Mouse (Mus musculus) heart, adult 2 months (tissue): ENCODE measurements around the gene Timm10. TPM values are rescaled to one million over a fixed set of nuclear protein-coding genes. Genes with fewer than 3 reads are reported as not detected.
A peak's percentile ranks its signal among the peaks of the same experiment; 100 is the strongest.

Experiments
- DNase-seq, 2 experiments: peaks; one replicate each; pipeline ENCODE4 v3.0.0; 2021
- H3K27ac ChIP-seq: fragments of 200-600 bp; 2 replicates; pipeline ENCODE4 v1.8.1; 2022
- H3K27me3 ChIP-seq: fragments of 200-500 bp; 2 replicates; pipeline ENCODE4 v1.6.1; 2012; ENCODE audit warnings: mild to moderate bottlenecking, low read length, inconsistent platforms, mixed read lengths; ENCODE audit not compliant: control insufficient read depth, insufficient read depth
- H3K36me3 ChIP-seq: fragments of 200-500 bp; 2 replicates; pipeline ENCODE4 v1.6.1; 2012; ENCODE audit warnings: low read length, inconsistent platforms; ENCODE audit not compliant: control insufficient read depth, insufficient read depth
- H3K4me1 ChIP-seq: fragments of 200-500 bp; 2 replicates; pipeline ENCODE4 v1.6.1; 2011; ENCODE audit warnings: low read length; ENCODE audit not compliant: control insufficient read depth, insufficient read depth
- H3K4me3 ChIP-seq: fragments of 200-600 bp; 2 replicates; pipeline ENCODE4 v1.8.1; 2022
- H3K79me2 ChIP-seq: fragments of 200-500 bp; replicated peaks from 2 replicates; pipeline ENCODE4 v1.6.1; 2012; ENCODE audit warnings: mild to moderate bottlenecking, inconsistent platforms, low read length, moderate library complexity, mixed read lengths; ENCODE audit not compliant: control insufficient read depth, insufficient read depth
- H3K9ac ChIP-seq: fragments of 200-500 bp; 2 replicates; pipeline ENCODE4 v1.6.1; 2012; ENCODE audit warnings: low read depth, mild to moderate bottlenecking, control low read depth, inconsistent platforms, low read length, mixed read lengths
- CTCF ChIP-seq: fragments of 200-600 bp; IDR thresholded peaks from 2 replicates; pipeline ENCODE4 v1.8.1; 2022; ENCODE audit warnings: antibody characterized with exemption, mild to moderate bottlenecking, moderate library complexity
- EP300 ChIP-seq: fragments of 200-500 bp; IDR thresholded peaks from 2 replicates; pipeline ENCODE4 v1.6.1; 2011; ENCODE audit warnings: low read depth, low read length, control low read depth; ENCODE audit not compliant: insufficient read depth
- POLR2A ChIP-seq: fragments of 200-500 bp; IDR thresholded peaks from 2 replicates; pipeline ENCODE4 v1.6.1; 2011; ENCODE audit warnings: mild to moderate bottlenecking, low read depth, low read length, control low read depth; ENCODE audit not compliant: insufficient read depth
- WGBS: fragments of 180-500 bp; shearing (Covaris S2); methylation state at CpG from one replicate; pipeline ENCODE4 v1.1.7; 2018; 5-methylcytosine and 5-hydroxymethylcytosine counted together
- intact Hi-C: fragments of 180-260 bp; cut with DNase I; formaldehyde crosslinking; loops from one replicate; pipeline ENCODE4 v1.15.1; 2025
- polyA plus RNA-seq: library from polyadenylated mRNA; depleted of rRNA; stranded (reverse); fragments of >200 nt; gene quantifications from 2 replicates; pipeline ENCODE4 v1.2.3, GENCODE M21; 2012
- total RNA-seq, 2 experiments: library from RNA; stranded (reverse); gene quantifications; 2 replicates each; pipeline ENCODE4 v1.2.3; 2021

Gene Timm10
- total and polyA plus RNA-seq, 3 experiments = 106 to 129 (median 123) TPM

- no peak for DNase-seq
- H3K27me3 ChIP-seq = no peaks in the 10 kb centered on the region
- H3K79me2 ChIP-seq = no peaks in the 10 kb centered on the region
- intact Hi-C loops = no loop called here
- WGBS = 60% methylated on average over 3 of the region's 3 CpGs
- H3K4me3 ChIP-seq = no peak overlapping the region
- 0 out of 2 replicates have a peak, but pooled peaks cover 2% of the 10 kb centered on the region for H3K36me3 ChIP-seq
- no peak overlapping the region for H3K9ac ChIP-seq
- TF ChIP-seq POLR2A (no peak), EP300 (no peak), CTCF (no peak)
- no peak overlapping the region for H3K27ac ChIP-seq
- H3K4me1 ChIP-seq = peaks cover 1% of the 10 kb centered on the region
These were observed 38.5 kb upstream of the Timm10 start for GRCm38 (mm10) chr2:84788316-84788715.

DNA sequence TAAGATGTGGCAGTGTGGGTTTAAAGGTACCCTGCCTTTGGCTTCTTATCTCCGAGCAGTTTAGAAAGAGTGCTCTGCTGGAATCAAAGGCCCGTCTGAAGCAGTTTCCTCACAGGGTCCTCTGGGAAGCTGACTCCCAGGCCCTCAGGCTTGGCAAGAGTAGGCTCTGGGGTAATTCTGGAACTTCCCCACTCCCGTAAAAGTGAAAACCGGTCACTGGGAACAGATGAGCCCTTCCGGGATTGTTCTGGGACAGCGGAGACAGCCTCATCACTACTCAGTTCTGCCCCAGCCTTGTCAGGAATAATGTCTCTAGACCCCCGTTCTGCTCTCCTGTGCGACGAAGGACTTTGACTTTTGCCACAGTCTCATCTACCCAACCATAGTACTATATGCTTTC lies 36.4 kb upstream of the Timm10 start:
- peak overlapping the region; percentile 49 for H3K27ac ChIP-seq

DNA sequence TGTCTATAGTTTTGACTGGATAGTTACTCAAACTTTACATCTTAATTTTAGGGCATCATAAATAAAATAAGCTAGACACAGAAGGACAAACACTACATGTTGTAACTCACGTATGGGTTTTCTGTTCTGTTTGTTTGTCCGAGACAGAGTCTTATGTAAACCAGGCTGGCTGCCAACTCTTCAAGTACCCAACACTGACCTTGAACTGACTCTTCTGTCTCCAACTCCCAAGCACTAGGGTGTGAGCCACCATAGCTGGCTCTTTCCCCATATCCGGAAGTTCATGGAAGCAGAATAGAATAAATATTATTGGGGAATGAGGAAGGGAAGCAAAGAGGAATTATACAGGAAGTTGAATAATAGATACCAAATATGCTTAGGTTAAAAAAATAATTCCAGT lies 34.3 kb upstream of the Timm10 start:
- TF ChIP-seq POLR2A = no peak
- no peak for TF ChIP-seq CTCF
- no peak for TF ChIP-seq EP300
- H3K27me3 ChIP-seq = no peaks in the 10 kb centered on the region
- WGBS = 43% methylated on average over 3 of the region's 3 CpGs
- no peaks in the 10 kb centered on the region for H3K36me3 ChIP-seq
- peak in 1 of 2 experiments; percentile 49 for DNase-seq
- H3K4me1 ChIP-seq = no peaks in the 10 kb centered on the region; the same call in 1 of the 2 replicates
- H3K9ac ChIP-seq = no peak overlapping the region
- no peak overlapping the region for H3K27ac ChIP-seq
- no peak overlapping the region for H3K4me3 ChIP-seq
- no peaks in the 10 kb centered on the region for H3K79me2 ChIP-seq
- intact Hi-C loops = no loop called here

More for the DNA sequence above, 36.4 kb upstream of the Timm10 start:
- intact Hi-C loops = no loop called here
- WGBS = 63% methylated on average over 9 of the region's 9 CpGs
- Histone ChIP-seq H3K27me3 (no peaks in the 10 kb centered on the region), H3K79me2 (no peaks in the 10 kb centered on the region), H3K9ac (no peak overlapping the region), H3K36me3 (no peaks in the 10 kb centered on the region), H3K4me3 (no peak overlapping the region), H3K4me1 (no peaks in the 10 kb centered on the region; the same call in 1 of the 2 replicates)
- no peak for TF ChIP-seq CTCF
- TF ChIP-seq POLR2A = no peak
- no peak for TF ChIP-seq EP300
- peak in 1 of 2 experiments; percentile 17 for DNase-seq

GRCm38 (mm10) chr2:84793154-84793553 lies 33.6 kb upstream of the Timm10 start:
- TF ChIP-seq EP300 = no peak
- TF ChIP-seq POLR2A = no peak
- TF ChIP-seq CTCF = no peak
- Histone ChIP-seq H3K4me1 (no peaks in the 10 kb centered on the region; the same call in 1 of the 2 replicates), H3K4me3 (no peak overlapping the region), H3K9ac (no peak overlapping the region), H3K36me3 (no peaks in the 10 kb centered on the region), H3K79me2 (no peaks in the 10 kb centered on the region), H3K27ac (no peak overlapping the region; the same call in 1 of the 2 replicates), H3K27me3 (no peaks in the 10 kb centered on the region)
- DNase-seq = no peak
- intact Hi-C loops = no loop called here
- WGBS = 96% methylated on average over 3 of the region's 3 CpGs

DNA sequence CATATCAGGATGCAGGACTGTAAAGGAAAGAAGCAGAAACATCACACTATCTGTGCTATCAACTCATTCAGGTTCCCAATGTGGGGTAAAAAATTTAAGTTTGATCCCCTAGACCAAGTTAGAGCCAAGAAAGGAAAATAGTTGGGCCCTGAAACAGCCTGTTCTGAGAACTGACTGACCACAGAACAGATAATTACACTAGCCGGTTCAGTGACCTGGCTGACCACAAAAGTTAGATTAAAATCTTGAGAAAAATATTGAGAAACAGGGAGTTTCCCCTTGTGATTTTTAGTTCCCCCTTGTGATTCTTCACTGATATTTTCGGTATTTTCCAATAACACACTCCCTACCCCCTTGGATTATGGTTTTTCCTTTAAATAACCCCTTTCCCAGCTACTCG lies 32.9 kb upstream of the Timm10 start:
- no peak for DNase-seq
- H3K4me3 ChIP-seq = no peak overlapping the region
- no peaks in the 10 kb centered on the region for H3K27me3 ChIP-seq
- H3K79me2 ChIP-seq = no peaks in the 10 kb centered on the region
- H3K9ac ChIP-seq = no peak overlapping the region
- no peak overlapping the region for H3K27ac ChIP-seq
- no peaks in the 10 kb centered on the region; the same call in 1 of the 2 replicates for H3K4me1 ChIP-seq
- no peak for TF ChIP-seq POLR2A
- TF ChIP-seq CTCF = no peak
- no peak for TF ChIP-seq EP300
- WGBS = 84% methylated on average over 3 of the region's 3 CpGs
- H3K36me3 ChIP-seq = no peaks in the 10 kb centered on the region
- intact Hi-C loops = no loop called here

DNA sequence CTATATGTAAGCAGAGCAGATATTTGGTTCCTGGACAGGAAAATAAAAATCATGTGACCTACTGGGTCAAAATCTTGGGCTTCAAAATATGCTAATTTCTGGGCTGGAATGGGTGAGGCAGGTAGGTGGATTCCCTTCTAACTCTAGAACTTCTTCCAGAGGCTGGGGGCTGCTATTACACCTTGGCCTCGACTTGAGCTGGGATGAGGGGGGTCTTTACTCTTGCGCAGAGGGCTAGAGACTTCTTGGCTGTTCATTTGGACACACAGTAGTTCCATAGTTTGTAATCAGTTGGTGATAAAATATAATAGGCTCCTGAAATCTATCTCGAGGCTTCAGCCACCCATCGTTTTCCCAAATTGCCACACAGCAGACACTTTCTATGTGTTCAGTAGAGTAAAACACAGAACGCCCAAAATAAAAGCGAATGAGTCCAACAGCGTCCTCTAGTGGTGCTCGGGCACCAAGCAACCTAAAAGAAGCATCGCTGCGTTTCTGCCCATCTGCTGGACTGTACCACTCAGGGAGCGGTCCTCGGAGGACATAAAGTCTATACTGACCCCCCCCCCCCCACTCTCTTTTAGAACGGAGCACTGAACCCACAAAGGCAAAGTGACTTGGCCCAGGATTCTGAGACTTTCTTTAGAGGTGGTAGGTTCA lies 28.8 kb upstream of the Timm10 start:
- intact Hi-C loops = loop anchor here (2.0 kb wide), 1 partner anchor 57 kb away; no protein-coding TSS in a partner anchor
- peak; percentile 81 to 82 for DNase-seq
- H3K36me3 ChIP-seq = no peaks in the 10 kb centered on the region
- H3K79me2 ChIP-seq = no peaks in the 10 kb centered on the region
- peak overlapping the region; percentile 74 for H3K4me3 ChIP-seq
- peak overlapping the region; percentile 77 for H3K27ac ChIP-seq
- no peaks in the 10 kb centered on the region for H3K27me3 ChIP-seq
- TF ChIP-seq CTCF = peak; percentile 84
- TF ChIP-seq EP300 = peak; percentile 70; the same call in 1 of the 2 replicates
- TF ChIP-seq POLR2A = no peak
- H3K9ac ChIP-seq = peak overlapping the region; percentile 44
- WGBS = 10% methylated on average over 13 of the region's 13 CpGs
- no peaks in the 10 kb centered on the region for H3K4me1 ChIP-seq
